Mouse (Mus musculus) embryonic facial prominence, embryonic 13.5 days (tissue): ENCODE measurements at regions not wholly inside any gene's neighbourhood (a gene's known extent, or its start where the extent isn't known, plus 50 kb on each side); places are given as distances from the start of the nearest gene placed in this dataset.

ENCODE experiments used
- ATAC-seq: fragments of 200-750 bp; cut with Nextera tagmentation; 2 replicates; pipeline ENCODE4 v1.8.0; 2017; ENCODE audit warnings: low read depth; ENCODE audit not compliant: insufficient number of reproducible peaks, insufficient read depth, low FRiP score, low TSS enrichment
- H3K27ac ChIP-seq: fragments of 300-500 bp; sonication (generic); 2 replicates; pipeline ENCODE4 v1.5.1; 2015; ENCODE audit warnings: moderate library complexity, mild to moderate bottlenecking, inconsistent platforms
- H3K27me3 ChIP-seq: fragments of 300-500 bp; sonication (generic); 2 replicates; pipeline ENCODE4 v1.6.1; 2015; ENCODE audit warnings: mild to moderate bottlenecking, inconsistent platforms
- H3K36me3 ChIP-seq: fragments of 300-500 bp; sonication (generic); 2 replicates; pipeline ENCODE4 v1.6.1; 2015; ENCODE audit warnings: mild to moderate bottlenecking, inconsistent platforms
- H3K4me1 ChIP-seq: fragments of 300-500 bp; sonication (generic); 2 replicates; pipeline ENCODE4 v1.6.1; 2015; ENCODE audit warnings: inconsistent platforms
- H3K4me2 ChIP-seq: fragments of 300-500 bp; sonication (generic); 2 replicates; pipeline ENCODE4 v1.6.1; 2015; ENCODE audit warnings: moderate library complexity, mild to moderate bottlenecking, inconsistent platforms
- H3K4me3 ChIP-seq: fragments of 300-500 bp; sonication (generic); 2 replicates; pipeline ENCODE4 v1.5.1; 2015; ENCODE audit warnings: mild to moderate bottlenecking, inconsistent platforms
- H3K9ac ChIP-seq: fragments of 300-500 bp; sonication (generic); 2 replicates; pipeline ENCODE4 v1.6.1; 2015; ENCODE audit warnings: mild to moderate bottlenecking, inconsistent platforms
- H3K9me3 ChIP-seq: fragments of 300-500 bp; sonication (generic); 2 replicates; pipeline ENCODE4 v1.6.1; 2016; ENCODE audit warnings: inconsistent platforms
- WGBS: fragments of 180-500 bp; shearing (Covaris S2); methylation state at CpG from one replicate; pipeline ENCODE4 v1.1.7; 2015; ENCODE audit warnings: mixed read lengths; 5-methylcytosine and 5-hydroxymethylcytosine counted together

DNA sequence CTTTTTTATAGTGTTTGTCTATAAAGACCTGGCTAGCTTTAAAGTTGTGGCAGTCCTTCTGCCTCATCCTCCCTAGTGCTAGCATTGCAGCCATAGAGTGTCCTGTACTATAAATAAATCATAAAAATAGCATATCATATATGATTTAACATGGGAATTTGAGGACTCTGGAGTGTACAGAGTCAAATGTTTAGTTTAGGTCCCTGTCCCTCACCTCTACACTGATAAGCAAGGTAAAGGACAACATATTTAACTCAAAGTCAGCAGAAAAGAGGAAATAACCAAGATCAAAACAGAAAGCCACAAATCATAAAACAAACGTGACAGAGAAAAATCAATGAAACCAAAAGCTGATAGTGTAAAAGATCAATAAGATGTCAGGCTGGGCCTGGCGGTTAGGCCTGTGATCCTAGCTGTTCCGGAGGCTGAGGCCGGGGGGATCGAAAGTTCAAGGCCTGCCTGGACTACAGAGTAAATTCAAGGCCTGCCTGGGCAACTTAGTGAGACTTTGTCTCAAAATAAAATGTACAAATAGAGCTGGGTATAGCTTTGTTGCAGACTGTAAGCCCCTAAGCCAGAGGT, 68.7 kb downstream of the Dlk1 start:
- peaks cover 51% of the 10 kb centered on the region for H3K4me1 ChIP-seq
- no peak overlapping the region for H3K4me2 ChIP-seq
- H3K36me3 ChIP-seq, result no peaks in the 10 kb centered on the region

DNA sequence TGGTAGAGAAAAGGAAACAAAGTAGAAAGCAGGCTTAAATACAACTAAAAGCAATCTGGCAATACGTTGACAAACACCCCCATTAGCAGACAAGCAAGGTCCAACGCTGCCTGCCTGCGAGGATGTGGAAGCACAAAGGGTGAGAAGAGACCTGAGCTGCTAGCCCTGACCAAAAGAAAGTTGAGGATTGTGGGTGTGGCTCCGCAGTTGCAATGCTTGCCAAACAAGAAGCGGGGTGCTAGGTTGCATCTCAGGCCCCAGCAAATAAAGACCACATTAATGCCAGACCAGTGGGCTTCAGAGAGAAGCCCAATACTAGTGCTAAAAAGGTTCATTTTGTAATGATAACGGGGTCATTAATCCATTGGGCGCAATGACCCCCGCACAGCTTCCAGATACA, 67.8 kb downstream of the Dlk1 start:
- Histone ChIP-seq H3K9ac (no peak overlapping the region), H3K27me3 (no peaks in the 10 kb centered on the region), H3K27ac (no peak overlapping the region), H3K36me3 (no peaks in the 10 kb centered on the region), H3K4me2 (no peak overlapping the region), H3K4me3 (no peak overlapping the region), H3K9me3 (no peaks in the 10 kb centered on the region), H3K4me1 (peaks cover 51% of the 10 kb centered on the region)
- 56% methylated on average over 8 of the region's 8 CpGs for WGBS
- ATAC-seq, result no peak

More for the DNA sequence above, 68.7 kb downstream of the Dlk1 start:
- H3K9ac ChIP-seq, result no peak overlapping the region
- 79% methylated on average over 5 of the region's 5 CpGs for WGBS
- H3K9me3 ChIP-seq, result peaks cover 3% of the 10 kb centered on the region
- H3K4me3 ChIP-seq, result no peak overlapping the region
- no peak overlapping the region for H3K27ac ChIP-seq
- H3K27me3 ChIP-seq, result no peaks in the 10 kb centered on the region
- no peak for ATAC-seq

DNA sequence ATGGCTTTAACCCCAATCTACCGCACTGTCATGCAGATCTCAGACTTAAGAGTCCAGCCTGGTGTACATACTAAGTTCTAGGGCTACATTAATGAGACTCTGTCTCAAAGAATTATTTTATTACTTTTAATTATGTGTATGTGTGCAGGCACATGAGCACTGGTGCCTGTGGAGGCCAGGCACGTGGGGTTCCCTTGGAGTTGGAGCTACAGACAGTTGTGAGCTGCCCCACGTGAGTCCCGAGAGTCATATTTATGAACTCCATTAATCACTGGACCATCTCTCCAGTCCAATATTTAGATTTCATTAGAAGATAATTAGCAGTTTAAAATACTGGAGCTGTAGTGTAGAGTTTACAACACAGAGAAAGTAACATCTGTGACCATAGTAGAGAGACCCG, 67.2 kb downstream of the Dlk1 start:
- Histone ChIP-seq H3K9ac (no peak overlapping the region), H3K27me3 (no peaks in the 10 kb centered on the region), H3K4me2 (no peak overlapping the region), H3K4me1 (peaks cover 51% of the 10 kb centered on the region), H3K4me3 (no peak overlapping the region), H3K36me3 (no peaks in the 10 kb centered on the region), H3K27ac (no peak overlapping the region), H3K9me3 (no peaks in the 10 kb centered on the region)
- ATAC-seq, result no peak
- WGBS, result 56% methylated on average over 5 of the region's 5 CpGs

DNA sequence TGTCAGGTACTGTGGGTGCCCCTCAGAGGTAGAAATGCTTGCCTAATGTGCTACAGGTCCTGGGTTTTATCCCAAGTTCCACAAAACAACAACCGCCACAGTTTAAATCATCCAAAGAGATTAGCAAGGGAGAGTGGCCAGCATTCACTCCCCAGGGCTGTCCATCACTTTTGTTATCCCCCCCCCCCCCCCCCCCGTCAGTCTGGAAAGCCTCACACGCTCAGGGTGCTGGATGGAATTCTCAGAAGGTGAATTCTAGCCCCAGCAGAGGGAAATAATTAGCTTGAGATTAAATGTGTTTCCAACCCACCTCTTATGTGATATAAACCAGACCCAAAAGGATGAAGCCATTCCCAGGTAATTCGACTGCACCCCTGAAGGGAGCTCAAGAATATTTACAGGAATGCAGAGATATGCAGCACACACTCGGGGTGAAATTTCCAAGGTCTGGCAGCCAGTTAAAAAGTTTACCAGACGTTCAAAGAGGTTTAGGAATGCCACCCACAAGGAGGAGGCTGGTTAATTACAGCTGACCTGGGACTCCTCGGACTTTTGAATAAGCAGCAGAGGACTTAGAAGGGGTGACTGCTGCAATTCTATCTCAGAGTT, 65.9 kb downstream of the Dlk1 start:
- peak overlapping the region; percentile 66 for H3K27ac ChIP-seq
- H3K27me3 ChIP-seq, result no peaks in the 10 kb centered on the region
- no peak overlapping the region for H3K9ac ChIP-seq
- no peak for ATAC-seq
- H3K4me2 ChIP-seq, result no peak overlapping the region
- H3K4me3 ChIP-seq, result no peak overlapping the region
- no peaks in the 10 kb centered on the region for H3K9me3 ChIP-seq
- H3K36me3 ChIP-seq, result no peaks in the 10 kb centered on the region
- H3K4me1 ChIP-seq, result peaks cover 50% of the 10 kb centered on the region
- WGBS, result 8% methylated on average over 7 of the region's 7 CpGs

DNA sequence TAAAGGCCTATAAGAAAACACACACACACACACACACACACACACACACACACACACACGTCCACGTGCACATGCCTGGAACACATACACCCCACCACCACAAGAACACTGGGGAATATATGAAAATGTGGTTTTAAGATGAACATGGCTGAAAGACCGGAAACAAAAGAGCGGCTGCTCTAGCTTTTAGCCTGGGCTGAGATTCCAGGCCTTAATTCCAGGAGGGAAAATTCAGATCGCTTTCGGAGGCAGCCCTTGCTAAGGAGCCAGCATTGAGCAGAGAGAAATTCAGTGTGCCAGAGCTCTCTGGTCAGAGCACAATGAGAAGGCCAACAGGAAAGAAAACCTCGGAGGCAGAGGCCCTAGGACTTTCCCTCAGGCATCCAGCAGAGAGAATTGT, 65.1 kb downstream of the Dlk1 start:
- Histone ChIP-seq H3K27ac (peak overlapping the region; percentile 62; the same call in 1 of the 2 replicates), H3K36me3 (no peaks in the 10 kb centered on the region), H3K9me3 (no peaks in the 10 kb centered on the region), H3K4me2 (no peak overlapping the region), H3K4me1 (peaks cover 51% of the 10 kb centered on the region), H3K4me3 (no peak overlapping the region), H3K27me3 (no peaks in the 10 kb centered on the region), H3K9ac (no peak overlapping the region)
- no peak for ATAC-seq
- 45% methylated on average over 7 of the region's 7 CpGs for WGBS

DNA sequence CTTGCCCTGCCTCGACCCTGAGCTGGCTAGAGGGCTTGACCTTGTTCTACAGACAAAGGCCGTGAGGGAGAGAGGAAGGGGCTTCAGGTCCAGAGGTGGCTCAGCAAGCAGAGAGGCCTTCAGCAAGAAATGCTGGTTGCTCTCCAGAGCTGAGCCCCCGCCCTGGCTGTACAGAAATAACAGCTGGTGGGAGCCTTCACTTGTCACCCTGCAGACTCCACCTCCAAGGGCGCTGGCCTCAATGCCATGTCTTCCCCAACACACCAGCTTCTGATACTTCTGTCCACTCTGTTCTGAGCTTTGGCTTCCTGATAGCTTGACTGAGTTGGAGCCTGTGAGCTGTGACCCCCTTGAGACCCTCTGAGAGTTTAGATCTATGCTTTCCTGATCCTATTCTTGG, 64.3 kb downstream of the Dlk1 start:
- ATAC-seq, result no peak

DNA sequence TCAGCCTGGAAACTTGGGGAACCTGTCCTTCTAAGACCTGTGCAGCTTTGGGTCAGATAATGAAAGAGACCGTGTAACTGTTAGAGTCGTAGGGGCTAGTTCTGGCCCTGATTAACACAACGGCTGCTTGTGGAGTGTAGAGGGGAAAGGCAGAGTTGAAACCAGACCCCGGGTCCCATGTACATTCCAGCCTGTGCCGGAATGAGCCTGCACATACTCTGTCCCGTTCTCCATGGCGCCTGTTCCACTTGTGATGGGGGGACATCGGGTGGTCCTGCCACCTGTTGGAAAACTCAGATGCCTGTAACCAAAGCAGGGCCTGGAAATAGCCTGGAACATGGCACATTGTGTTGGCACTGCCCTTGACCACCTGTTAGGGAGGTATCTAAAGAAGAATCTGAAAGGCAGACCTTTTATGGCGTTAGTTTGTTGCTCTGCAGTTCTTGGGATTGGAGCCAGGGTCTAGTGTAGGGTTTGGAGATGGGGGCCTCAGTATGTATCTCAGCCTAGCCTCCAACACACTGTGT, 61.7 kb downstream of the Dlk1 start:
- no peak overlapping the region for H3K9ac ChIP-seq
- ATAC-seq, result no peak
- 46% methylated on average over 9 of the region's 9 CpGs for WGBS

More for the DNA sequence above, 64.3 kb downstream of the Dlk1 start:
- peak overlapping the region; percentile 62; the same call in 1 of the 2 replicates for H3K27ac ChIP-seq
- H3K4me1 ChIP-seq, result peaks cover 58% of the 10 kb centered on the region
- 59% methylated on average over 4 of the region's 4 CpGs for WGBS
- no peak overlapping the region for H3K4me3 ChIP-seq
- no peak overlapping the region for H3K4me2 ChIP-seq
- H3K9me3 ChIP-seq, result no peaks in the 10 kb centered on the region
- no peak overlapping the region for H3K9ac ChIP-seq
- no peaks in the 10 kb centered on the region for H3K27me3 ChIP-seq
- no peaks in the 10 kb centered on the region for H3K36me3 ChIP-seq

More for the DNA sequence above, 61.7 kb downstream of the Dlk1 start:
- H3K9me3 ChIP-seq, result no peaks in the 10 kb centered on the region
- no peak overlapping the region for H3K4me2 ChIP-seq
- peaks cover 5% of the 10 kb centered on the region; the same call in 1 of the 2 replicates for H3K27me3 ChIP-seq
- no peaks in the 10 kb centered on the region for H3K36me3 ChIP-seq
- peaks cover 56% of the 10 kb centered on the region for H3K4me1 ChIP-seq
- no peak overlapping the region for H3K4me3 ChIP-seq
- H3K27ac ChIP-seq, result no peak overlapping the region
